Mouse (Mus musculus): ENCODE measurements around the gene Cers5. TPM values are rescaled to one million over a fixed set of nuclear protein-coding genes. Genes with fewer than 3 reads are reported as not detected.
"Not testable (repeated sequence)": the region's sequence is repeated elsewhere in the genome, so short reads cannot be mapped to it uniquely, and the experiment has no call there.

Cers5 gene
- polyA plus RNA-seq (2017; shearing (Covaris generic)) = 10 to 100 TPM; 63.5 to 71.6 TPM

DNA sequence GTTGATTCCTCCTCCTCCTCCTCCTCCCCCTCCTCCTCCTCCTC lies at the start of gene Cers5:
Gene Cers5 (minus strand): TSS at position 5 of the 44 bp plus-strand sequence.
- not testable (repeated sequence) for ATAC-seq

DNA sequence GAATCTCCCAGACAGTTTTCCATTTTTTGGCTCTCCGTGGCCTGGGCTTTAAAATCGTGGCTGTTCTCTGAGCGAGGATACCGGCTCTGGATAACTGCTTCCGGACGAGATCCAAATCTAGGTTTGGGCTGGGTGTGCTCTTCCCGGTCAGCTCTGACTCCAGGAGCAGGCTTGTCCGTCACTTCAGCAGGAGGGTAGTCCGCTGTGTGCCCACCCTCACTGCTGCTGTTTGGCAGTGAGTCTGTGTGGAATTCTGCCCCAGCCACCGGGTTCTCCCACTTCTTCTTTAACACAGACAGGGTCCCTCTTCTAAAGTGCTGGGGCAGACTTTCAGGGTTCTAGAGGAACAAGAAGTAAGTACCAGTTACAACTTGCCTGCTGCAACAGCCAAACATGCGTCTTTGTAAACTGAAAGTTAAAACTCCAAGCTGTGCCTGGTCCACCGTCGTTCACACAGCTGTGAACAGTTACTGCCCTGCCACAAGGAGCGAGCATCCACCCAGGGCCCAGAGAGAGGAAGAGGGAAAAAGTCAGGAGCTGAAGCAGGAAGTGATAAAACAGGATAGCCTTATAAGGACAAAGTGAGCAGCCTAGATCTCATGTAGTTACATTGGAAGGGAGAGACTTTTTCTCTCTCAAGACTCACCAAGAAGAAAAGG lies 47.1 kb upstream of the Cers5 start:
- ATAC-seq = no peak

DNA sequence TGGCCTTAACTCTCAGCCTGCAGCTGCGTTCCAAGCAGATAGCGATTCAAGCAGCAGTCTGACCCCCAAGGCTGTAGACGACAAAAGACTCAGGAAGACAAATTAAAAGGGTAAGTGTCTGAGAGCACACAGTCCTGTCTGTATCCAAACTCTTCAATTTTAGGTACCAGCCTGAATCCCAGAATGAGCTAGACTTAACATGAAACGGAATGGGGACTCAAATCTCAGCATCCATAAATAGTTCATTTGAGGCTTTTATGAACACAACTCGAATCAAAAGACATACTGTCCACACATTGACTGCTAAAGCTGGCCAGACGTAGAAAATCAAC lies 46.4 kb upstream of the Cers5 start:
- ATAC-seq = no peak

- ATAC-seq = no peak
Observed at GRCm38 (mm10) chr15:99818321-99819108, 45.8 kb upstream of the Cers5 start.

DNA sequence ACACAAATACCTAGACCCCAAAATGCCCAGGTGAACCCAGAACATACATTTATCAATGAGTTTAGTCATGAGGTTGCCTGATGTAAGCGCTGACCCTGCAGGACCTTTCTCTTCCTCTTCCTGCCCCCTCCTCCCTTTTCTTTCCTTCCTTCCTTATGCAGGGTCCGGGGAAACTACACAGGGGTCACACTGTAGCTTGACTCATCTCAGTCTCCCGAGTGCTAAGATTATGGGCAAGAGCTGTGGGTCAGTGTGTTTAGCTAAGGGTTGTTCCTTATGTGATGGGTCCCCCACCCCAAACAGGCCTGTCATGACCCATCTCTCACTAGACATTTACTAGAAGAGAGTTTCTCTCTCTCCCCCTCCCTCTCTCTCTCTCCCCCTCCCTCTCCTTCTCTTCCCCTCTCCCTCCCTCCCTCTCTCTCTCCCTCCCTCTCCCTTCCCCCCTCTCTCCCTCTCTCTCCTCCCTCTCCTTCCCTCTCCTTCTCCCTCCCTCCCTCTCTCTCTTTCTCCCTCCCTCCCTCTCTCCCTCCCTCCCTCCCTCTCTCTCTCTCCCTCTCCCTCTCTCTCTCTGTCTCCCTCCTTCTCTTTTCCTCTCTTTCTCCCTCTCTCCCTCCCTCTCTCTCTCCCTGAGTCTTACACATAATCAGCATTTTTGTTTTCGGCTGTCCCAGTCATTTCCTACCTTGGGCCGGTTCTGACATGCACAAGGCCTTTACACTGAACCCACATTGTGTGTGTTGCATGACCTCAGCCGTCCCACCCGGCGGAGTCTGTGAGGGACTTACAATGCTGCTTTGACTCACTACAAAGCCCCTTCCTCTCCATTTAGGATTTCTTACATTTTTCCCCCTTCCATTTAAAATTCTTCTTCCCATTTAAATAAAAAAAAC lies 44.9 kb upstream of the Cers5 start:
- no peak for ATAC-seq

DNA sequence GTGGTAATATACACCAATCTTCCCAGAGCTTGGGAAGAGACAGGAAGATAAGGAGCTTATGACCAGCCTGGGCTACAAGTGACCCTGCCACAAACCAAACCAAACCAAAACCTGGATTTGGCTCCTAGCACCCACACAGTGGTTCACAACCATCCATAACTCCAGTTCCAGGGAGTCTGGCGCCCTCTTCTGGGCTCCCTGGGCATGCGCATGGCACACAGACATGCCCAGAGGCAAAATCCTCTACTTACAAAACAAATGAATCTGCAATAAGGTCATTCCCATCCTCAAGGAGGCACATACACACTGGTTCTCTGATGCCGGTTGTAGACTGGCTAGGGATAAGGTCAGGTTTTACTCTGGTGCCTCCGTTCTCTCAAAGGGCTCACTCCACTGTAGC lies 43.3 kb upstream of the Cers5 start:
- ATAC-seq = no peak

- no peak for ATAC-seq
Observed at GRCm38 (mm10) chr15:99814554-99815260, 42.0 kb upstream of the Cers5 start.

DNA sequence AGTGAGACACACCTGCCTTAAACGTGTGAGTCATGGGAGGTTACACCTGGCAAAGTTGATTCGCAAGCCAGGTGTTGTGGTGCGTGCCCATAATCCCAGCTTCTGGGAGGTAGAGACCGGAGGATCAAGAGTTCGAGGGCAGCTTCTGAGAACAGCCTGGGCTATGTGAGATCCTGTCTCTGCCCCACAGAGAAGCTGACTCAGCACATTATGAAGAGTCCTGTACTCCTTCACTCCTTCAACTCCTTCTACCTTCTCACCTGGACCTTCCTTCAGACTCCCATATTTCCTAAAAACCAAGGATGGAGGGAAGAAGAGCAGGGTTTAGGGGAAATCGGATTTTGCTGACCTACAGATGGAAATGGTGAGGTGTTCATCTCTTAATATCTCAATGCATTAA lies 41.0 kb upstream of the Cers5 start:
- no peak for ATAC-seq

- no peak for ATAC-seq
Observed at GRCm38 (mm10) chr15:99812097-99812496, 39.4 kb upstream of the Cers5 start.

- ATAC-seq = no peak
Observed at GRCm38 (mm10) chr15:99807776-99808735, 35.4 kb upstream of the Cers5 start.

- ATAC-seq = no peak
Observed at GRCm38 (mm10) chr15:99806171-99806570, 33.5 kb upstream of the Cers5 start.

DNA sequence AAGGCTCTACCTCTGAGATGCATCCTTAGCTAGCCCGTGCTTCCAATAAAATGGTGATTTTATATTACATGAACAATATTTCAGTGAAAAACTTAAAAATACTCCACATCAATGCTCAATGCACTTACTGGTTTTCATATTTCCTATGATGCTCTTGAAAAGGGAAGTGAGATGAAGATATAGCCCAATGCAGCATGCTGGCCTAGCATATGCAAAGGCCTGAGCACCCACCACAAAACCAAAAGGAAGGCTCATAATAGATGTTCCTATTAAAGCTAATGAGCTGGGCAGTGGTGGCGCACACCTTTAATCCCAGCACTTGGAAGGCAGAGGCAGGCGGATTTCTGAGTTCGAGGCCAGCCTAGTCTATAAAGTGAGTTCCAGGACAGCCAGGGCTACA lies 33.0 kb upstream of the Cers5 start:
- ATAC-seq = no peak

DNA sequence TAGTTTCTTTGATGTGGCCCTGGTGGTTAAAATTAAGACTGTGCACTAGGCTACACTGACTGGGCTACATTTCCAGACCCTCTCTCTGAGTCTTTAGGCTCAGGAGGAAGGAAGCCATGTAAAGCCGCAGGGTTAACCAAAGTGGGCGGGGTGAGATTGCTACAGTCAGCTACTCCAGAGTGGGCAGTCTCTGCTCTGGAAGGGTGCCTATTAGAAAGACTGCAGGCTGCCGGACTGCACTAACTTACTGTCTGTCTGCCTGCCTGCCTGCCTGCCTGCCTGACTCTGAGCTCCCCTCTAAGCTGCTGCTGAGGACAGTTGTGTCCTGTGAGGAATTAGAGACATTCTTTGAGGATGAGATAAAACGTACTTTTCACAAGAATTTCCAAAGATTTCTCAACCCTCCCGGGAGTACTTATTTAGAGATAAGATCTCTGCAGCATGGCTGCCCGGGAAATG lies 30.5 kb upstream of the Cers5 start:
- peak; percentile 68 for ATAC-seq

GRCm38 (mm10) chr15:99801885-99802572 lies 29.3 kb upstream of the Cers5 start:
- ATAC-seq = no peak

GRCm38 (mm10) chr15:99799706-99800105 lies 27.0 kb upstream of the Cers5 start:
- ATAC-seq = no peak

DNA sequence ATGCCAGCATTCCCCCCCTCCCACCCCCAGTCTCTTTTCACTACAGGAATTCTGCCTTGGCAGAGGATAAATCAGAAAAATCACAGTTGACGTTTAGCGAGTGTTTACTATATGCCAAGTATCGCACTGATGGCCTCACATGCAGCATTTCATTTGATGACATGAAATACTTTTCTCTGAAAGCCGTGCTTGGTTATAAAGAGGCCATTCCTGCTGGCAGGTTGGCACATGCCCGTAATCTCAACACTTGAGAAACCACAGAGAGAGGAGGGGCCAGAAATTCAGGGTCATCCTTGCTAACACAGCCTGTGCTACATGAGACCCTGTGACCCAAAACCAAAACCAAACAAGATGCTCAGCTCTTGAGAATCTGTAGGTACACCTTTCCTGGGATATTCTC lies 25.2 kb upstream of the Cers5 start:
- ATAC-seq = no peak

DNA sequence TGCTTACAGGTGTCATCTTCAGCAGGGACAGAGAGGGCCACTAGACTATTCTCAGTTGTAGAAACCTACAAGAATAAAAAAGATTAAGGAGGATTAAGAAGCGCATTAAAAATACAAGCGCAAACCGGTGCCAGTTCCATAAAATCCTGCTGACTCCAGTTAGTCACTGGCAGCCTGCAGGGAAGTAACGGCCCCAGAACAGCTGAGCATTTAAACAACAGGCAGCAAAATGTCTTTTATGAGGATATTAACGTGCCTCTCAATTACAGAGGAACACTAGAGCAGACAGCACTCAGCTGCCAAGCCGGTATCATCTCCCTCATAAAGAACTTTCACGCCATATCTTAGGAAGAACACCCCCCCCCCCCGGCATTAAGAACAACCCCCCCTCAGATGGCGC lies 24.1 kb upstream of the Cers5 start:
- no peak for ATAC-seq

GRCm38 (mm10) chr15:99796066-99796465 lies 23.4 kb upstream of the Cers5 start:
- ATAC-seq = no peak

GRCm38 (mm10) chr15:99792221-99792815 lies 19.6 kb upstream of the Cers5 start:
- no peak for ATAC-seq

DNA sequence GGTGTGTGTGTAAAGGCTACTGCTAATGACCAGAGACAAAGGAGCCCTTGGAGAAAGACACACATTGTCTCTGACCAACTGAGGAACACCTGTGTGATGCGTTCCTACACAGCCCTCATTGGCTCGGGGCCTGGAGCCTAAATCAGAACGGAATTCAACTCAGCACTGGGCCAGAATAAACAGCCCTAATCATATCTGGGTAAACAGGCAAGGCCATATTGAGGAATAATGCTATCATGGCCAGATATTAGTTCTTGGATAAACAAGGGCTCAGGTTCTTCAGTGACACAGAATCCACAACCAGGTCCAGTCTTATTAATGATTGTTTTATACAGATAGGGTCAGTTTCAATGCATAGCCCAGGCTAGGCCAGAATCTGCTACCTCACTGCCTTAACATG lies 18.3 kb upstream of the Cers5 start:
- no peak for ATAC-seq

DNA sequence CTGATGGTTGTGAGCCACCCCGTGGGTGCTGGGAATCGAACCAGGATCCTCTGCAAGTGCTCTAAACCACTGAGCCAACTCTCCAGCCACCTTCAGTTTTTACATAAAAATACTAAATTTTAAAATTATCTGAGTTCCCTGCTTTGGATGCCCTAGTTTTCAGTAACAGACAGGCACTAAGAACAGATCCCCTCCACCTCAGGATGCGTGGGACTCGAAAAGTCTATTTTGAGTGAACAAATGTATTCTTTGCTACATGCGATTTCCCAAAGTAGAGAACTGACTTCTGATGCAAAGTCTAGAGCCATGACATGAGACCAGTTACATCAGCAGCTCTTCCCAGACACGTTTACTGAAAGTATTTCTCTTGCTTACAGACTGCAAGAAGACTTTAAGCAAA lies 17.8 kb upstream of the Cers5 start:
- ATAC-seq = no peak

Data from activated CD4-positive, CD25-positive, alpha-beta regulatory T cell, adult 4 months (primary cell).